Mouse (Mus musculus): Measurements from ENCODE around the gene Tgfb1i1.

Tgfb1i1 gene

GRCm38 (mm10) chr7:128288923-128289544 is 42.4 kb downstream of the Tgfb1i1 start:
- no peak for DNase-seq (ENCODE audit: low spot score)

DNA sequence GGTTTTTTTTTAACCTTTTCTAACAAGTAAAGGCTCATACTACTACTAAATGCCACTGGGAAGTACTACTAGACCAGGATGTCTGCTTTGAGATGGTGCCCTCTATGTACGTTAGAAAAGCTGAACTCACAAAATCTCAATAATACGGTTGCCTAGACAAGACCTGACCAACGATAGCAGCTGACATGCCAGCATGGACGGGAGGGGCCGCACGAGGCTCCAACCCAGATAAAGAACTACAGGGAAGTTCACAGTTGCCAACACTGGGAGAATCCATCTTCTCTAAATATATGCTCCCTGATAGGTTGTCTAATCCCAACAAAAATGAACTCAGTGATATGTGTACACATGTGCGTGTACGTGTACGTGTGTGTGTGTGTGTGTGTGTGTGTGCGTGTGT is 48.2 kb downstream of the Tgfb1i1 start:
- DNase-seq (ENCODE audit: low spot score), result no peak

- DNase-seq (ENCODE audit: low spot score), result no peak
These were observed 49.9 kb downstream of the Tgfb1i1 start for GRCm38 (mm10) chr7:128296514-128296913.

DNA sequence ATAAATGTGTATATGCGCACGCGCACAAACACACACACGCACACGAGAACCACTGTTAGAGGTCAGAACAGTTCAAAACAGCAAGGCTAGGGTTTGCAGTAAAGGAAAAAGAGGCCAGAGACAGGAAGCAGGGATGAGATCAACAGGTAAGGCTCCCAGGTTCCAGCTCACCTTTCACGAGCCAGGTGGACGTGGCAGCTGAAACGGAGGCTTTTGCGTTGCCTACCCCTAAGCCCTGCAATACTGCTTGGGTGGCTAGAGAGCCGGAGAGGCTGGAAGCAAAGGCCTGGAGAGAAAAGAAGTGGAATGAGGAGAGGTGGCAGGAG is 50.6 kb downstream of the Tgfb1i1 start:
- DNase-seq (ENCODE audit: low spot score), result no peak

DNA sequence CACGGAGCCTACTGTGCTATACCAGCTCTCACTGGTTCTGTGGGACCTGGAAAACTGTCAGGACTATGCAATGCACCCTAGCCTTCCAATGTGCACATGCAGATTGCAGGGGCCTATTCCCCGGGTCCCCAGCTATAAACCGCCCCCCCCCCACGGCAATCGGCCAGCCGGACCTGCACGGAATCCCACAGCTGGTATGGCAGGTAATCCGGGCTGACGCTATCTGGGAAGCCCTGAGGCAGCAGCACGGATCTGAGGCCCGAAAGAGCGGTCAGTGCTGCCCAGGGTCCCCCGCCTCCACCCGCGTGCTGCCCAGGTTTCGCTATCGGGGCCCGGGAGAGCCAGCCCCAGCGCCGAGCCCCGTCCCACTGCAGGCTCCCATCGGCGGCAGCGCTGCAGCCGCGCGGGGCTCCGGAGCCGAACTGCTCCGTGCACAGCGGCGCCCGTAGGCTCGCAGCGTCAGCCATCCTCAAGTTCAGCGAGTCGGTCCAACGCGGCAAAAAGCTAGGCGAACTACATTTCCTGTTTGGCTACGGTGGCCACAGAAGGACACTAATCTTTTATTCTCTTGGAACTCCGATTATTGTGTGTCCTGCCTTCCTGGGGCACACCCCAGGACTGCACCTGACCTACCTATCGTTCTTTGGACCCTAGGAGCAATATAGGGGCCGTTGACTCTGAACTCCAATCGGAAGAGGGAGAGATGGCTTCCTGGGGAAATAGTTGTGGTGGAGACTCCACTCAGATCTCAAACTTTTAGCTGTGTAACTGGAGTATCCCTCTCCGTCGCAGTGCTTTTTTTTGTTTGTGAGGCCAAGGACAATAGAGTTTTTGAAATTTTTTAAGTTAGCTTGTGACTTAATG is 51.2 kb downstream of the Tgfb1i1 start, which contains the start of gene BC017158:
Gene BC017158, minus strand, starts transcription at position 554 of the 864 bp plus-strand sequence.
- DNase-seq (ENCODE audit: low spot score), result peak; percentile 63

GRCm38 (mm10) chr7:128298481-128299342 is 52.1 kb downstream of the Tgfb1i1 start:
- DNase-seq (ENCODE audit: low spot score), result no peak

DNA sequence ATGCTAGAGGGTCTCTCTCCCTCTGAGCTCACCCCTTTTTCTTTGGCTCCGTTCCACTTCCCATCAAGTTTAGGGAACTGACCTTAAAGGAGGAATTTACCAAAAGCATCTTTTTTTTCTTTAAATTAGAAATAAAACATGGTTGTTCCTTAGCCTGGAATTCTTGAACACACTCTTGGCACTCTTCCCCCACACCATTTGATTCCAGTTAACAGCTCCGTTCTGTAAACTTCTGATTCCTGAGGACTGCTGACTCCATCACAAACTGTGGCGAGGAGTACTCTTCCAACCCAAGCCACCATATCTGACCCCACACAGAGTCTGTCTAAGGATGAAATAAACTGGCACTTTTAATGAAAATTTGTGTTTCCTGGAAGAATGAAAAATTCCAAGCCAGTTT is 54.3 kb downstream of the Tgfb1i1 start:
- DNase-seq (ENCODE audit: low spot score), result no peak

- no peak for DNase-seq (ENCODE audit: low spot score)
These were observed 55.5 kb downstream of the Tgfb1i1 start for GRCm38 (mm10) chr7:128302151-128302550.

DNA sequence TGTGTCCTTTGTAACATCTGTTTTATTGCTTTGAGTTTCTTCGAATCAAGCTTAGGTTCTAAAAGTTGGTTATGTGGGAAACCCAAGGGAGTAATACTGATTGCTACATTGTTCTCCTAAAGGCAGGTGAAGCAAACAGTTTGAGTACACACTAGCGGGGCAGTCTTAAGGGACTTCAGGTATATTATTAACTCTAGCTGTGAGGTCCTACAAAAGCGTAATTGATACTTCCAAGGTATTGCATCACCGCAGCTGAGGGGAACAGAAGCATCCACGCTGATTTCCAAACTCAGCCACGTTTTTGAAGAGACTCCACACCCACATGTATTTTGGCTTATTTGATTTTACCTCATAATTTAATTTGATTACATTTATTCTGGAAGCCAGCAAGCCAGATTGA is 57.6 kb downstream of the Tgfb1i1 start:
- no peak for DNase-seq (ENCODE audit: low spot score)

GRCm38 (mm10) chr7:128304907-128305306 is 58.3 kb downstream of the Tgfb1i1 start:
- peak; percentile 49 for DNase-seq (ENCODE audit: low spot score)
